Mouse (Mus musculus) heart, embryonic 16.5 days (tissue): ENCODE measurements around the gene Chchd5. TPM values are rescaled to one million over a fixed set of nuclear protein-coding genes. Genes with fewer than 3 reads are reported as not detected.

Experiments used
- polyA plus RNA-seq: library from polyadenylated mRNA; unstranded; fragments of >200 nt; fragmentation: Nextera tagmentation; extraction: Ambion mirVana; gene quantifications from 2 replicates; pipeline ENCODE4 v1.2.1, GENCODE M21; 2015

Gene Chchd5
- polyA plus RNA-seq, 1 experiment from 2014 or later: 18.2 TPM

Other genes starting within 250 kb of the Chchd5 start
- gene Zc3h8, start 185.6 kb upstream of the Chchd5 start, polyA plus RNA-seq: 5.2 and 5.5 TPM in 2 replicates
- gene Zc3h6, start 162.3 kb upstream of the Chchd5 start, polyA plus RNA-seq: 0.89 and 1.3 TPM in 2 replicates
- 8.6 and 10.6 TPM in 2 replicates for gene Gm10762, start 162.0 kb upstream of the Chchd5 start, polyA plus RNA-seq
- 0.09 and 0.10 TPM in 2 replicates for gene Vinac1, start 81.5 kb upstream of the Chchd5 start, polyA plus RNA-seq
- gene Ttl, start 63.8 kb upstream of the Chchd5 start, polyA plus RNA-seq: 7.0 and 8.4 TPM in 2 replicates
- 15.2 and 16.0 TPM in 2 replicates for gene Polr1b, start 28.7 kb upstream of the Chchd5 start, polyA plus RNA-seq
- 20.5 and 21.1 TPM in 2 replicates for gene Slc20a1, start 69.1 kb downstream of the Chchd5 start, polyA plus RNA-seq
- gene Ckap2l, start 167.5 kb downstream of the Chchd5 start, polyA plus RNA-seq: 37.7 and 47.8 TPM in 2 replicates
- gene Il1a, start 180.3 kb downstream of the Chchd5 start, polyA plus RNA-seq: 0.11 and 0.22 TPM in 2 replicates
- 0.25 and 0.64 TPM in 2 replicates for gene Il1b, start 241.4 kb downstream of the Chchd5 start, polyA plus RNA-seq